Mouse (Mus musculus) heart, postnatal 25 days (tissue): ENCODE data around the gene Iqcg. TPM values are rescaled to one million over a fixed set of nuclear protein-coding genes. Genes with fewer than 3 reads are reported as not detected.
"Not testable (repeated sequence)": the region's sequence is repeated elsewhere in the genome, so short reads cannot be mapped to it uniquely, and the experiment has no call there.

Source experiments
- DNase-seq: peaks from one replicate; pipeline ENCODE4 v3.0.0; 2022; ENCODE audit warnings: low spot score
- intact Hi-C: fragments of 180-260 bp; cut with DNase I; formaldehyde crosslinking; loops from one replicate; pipeline ENCODE4 v1.15.1; 2025
- total RNA-seq, 2 experiments: library from RNA; stranded (reverse); gene quantifications; 2 replicates each; pipeline ENCODE4 v1.2.3; 2021

Gene Iqcg
- under 1 TPM; 0.52 to 0.64 TPM for total RNA-seq

DNA sequence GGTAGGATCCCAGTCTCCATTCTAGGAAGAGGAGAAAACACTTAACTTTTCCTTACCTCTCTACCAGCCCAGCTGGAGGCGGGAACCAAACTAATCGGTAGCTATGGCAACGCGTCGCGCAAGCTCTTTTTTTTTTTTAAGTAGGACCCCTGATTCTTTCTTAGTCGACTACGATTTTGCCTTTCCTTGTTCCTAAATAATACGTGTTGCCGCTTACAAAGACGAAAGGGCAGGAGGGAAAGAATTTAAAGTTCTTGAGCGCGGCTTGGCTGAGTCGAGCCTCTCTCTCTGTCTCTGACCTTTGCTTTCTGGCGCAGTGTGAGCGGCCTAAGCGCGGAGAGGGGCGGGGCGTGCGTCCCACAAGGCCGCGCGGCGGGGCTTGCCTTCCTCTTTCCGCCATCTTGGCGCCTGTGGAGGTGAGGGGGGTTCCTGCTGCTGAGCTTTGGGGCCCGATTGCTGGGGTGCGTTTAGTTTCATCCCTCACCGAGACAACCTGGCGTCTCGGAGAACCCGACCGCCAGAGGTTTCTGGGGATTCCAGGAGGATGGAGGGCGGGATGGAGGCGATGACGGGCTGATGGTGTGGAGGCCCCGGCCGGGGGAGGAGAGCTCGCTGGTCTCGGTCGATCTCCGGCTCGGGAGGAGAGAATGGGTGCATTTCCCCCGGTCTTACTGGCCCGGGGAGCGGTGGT is at the start of gene Iqcg, which contains the start of gene Rpl35a:
Gene Iqcg, minus strand, starts transcription at position 124 of the 691 bp plus-strand sequence.
Gene Rpl35a, plus strand, starts transcription at position 359 of the 691 bp plus-strand sequence.
- intact Hi-C loops = no loop called here
- DNase-seq = peak; percentile 81

DNA sequence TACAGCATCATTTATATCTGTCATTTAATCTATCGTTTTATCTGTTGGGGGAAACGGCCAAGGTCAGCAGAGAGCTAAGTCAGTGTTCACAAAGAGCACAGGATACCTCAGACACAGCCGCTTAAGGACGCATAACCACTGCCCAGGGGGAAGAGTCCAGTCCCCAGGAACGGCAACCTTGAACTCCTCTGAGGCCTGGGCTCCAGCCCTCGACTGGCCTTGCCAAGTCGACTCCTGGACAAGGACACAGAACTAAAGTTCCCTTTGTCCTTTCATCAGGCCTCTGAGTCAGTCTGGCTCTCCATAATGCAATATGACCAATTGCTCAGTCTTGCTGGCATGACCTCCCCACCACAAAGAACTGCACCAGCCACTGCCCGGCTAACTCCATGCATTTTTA is 29.6 kb upstream of the Iqcg start:
- DNase-seq = no peak
- intact Hi-C loops = no loop called here

DNA sequence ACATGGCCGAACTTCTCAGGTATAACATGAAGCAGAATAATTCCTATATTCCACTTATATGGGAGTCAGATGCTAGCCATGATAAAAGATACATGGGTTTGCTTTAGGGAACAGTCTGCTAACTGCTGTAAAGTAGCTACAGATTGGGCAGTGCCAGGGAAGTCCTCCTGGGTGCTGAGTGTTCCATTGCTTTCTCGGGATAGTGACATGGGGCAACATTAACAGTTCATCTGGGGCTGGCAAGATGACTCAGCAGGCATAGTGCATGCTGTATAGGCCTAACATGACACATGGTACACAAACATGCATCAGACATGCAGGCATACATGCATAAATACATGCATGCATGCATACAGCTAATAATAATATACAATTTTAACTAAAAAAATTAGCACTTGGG is 28.0 kb upstream of the Iqcg start:
- intact Hi-C loops = no loop called here

DNA sequence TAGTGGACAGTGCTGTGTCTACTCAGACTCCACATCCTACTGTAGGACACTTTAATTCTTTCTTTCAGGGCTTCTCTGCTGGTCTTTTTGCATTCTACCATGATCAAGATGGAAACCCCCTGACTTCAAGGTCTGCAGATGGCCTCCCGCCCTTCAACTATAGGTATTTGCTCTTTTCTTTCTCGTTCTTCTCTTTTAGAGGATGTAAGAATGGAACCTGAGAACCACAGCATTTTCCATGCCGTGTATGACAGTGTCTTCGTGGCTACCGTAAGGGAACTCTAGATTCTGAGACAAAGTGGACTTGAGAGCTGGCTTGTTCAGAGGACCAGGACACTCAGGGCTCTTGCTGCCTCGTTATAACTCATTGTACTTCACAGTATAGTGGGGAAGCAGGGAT is 26.9 kb upstream of the Iqcg start:
- DNase-seq = no peak
- intact Hi-C loops = no loop called here

More for the DNA sequence above, 28.0 kb upstream of the Iqcg start:
- no peak for DNase-seq

DNA sequence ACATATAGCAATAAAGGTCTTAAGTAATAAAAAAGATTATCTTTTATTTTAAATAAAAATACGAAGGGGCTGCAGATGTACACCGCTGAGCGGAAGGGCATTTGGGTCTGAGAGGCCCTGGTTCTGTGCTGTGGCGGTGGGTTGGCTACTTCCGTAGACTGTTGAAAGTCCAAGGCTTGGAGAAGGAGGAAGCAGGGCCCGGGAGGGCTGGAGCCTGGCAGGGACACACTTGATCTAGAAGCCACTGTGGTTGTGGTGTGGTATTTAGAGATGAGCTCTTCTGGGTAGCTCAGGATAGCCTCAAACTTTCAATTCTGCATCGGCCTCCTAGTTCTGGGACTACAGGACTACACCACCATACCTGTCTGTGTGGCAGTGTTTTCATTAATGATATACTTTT is 24.0 kb upstream of the Iqcg start:
- DNase-seq = no peak
- intact Hi-C loops = no loop called here

DNA sequence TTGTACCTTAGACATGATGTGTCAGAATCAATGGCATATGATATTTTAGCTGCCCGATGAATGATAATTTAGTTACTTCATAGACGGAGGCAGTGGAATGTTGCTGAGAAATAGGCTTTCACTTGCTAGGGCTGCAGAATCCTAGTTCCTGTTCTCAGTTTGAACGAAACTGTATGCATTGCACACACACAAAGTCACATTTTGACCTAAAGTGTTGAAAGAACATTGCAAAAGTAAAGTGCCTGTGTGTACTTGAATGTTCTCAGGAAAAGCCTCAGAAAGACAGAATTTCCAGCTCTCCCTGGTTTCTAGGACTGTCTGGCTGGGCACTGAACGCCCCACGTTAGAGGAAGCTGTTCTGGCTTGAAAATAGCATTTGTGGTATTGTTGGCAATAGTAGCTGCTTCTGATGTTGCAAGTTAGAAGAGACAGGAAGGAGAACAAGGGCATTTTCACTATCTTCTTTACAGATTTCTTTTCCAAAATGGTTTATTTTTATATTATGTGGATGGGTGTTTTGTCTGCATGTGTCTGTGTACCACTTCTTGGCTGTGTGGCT is 21.1 kb upstream of the Iqcg start:
- DNase-seq = no peak
- intact Hi-C loops = no loop called here

DNA sequence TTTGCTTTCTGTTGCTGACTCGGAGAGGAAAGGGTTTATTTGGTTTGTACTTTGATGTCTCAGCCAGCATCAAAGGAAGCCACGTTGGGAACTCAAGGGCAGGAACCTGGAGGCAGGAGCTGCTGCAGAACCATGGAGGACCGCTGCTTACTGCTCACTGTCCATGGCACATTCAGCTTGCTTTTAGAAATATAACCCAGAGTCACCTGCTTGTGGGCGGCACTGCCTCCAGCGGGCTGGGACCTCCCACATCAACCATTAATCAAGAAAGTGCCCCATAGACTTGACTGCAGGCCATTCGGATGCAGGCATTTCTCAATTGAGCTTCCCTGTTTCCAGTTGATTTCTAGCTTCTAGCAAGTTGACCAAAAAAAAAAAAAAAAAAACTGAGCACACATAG is 20.1 kb upstream of the Iqcg start:
- intact Hi-C loops = no loop called here
- no peak for DNase-seq

DNA sequence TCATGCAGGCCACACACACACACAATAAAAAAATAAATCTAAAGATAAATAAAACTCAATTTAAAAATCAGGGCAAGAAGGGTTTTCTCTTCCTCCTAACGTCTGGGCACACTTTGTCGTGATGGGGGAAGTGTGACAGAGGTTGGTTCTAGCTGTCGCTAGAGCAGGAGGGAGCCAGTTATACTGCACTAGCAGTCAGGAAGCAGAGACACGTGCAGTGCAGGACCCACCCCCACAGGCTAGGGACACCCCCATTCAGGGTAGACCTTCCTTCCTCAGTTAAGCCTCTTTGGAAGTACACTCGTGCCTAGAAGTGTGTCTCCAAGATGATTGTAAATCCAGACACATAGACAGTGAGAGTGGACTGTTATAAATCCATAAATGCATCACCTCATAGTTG is 18.9 kb upstream of the Iqcg start:
- intact Hi-C loops = no loop called here

DNA sequence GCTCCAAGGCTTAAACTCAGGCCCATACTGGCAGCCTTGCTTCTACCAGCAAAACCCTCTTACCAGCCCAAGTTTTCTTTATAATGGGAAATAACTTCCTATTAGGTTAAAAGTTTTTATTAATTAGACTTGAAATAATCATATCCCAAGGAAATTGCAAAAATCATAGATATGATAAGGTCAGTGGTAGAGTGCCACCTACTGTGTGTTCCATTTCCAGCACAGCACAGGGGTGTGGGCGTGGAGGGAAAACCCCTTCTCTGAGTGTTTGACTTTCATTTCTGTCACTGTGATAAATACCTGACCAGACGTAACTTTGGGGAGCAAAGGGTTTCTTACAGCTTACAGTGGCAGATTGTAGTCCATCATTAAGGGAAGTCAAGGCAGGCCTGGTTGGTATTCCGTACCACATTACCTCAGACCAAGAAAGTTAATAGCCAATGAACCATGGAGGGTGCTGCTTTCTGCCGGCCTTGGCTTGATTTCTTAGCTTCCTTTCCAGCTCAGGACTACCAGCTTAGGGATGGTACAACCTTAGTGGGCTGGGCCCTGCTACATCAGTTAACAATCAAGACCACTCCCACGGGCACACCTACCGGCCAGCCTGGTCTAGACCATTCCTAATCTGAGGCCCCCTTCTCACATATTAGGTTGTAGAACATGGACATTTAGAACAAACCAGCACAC is 17.0 kb upstream of the Iqcg start:
- intact Hi-C loops = no loop called here

More for the DNA sequence above, 18.9 kb upstream of the Iqcg start:
- no peak for DNase-seq

DNA sequence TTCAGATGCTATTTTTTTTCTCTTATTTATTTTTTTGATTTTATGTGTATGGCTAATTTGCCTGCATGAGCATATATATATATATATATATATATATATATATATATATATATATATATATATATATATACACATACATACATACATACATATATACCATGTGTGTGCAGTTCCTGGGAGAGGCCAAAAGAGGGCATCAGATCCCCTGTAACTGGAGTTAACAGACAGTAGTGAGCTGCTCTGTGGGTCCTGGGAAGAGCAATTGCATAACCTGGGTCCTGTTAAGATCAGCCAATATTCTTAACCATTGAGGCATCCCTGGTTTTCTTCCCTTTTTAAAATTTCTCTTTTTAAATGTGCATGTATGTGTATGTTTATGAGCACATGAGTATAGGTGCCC is 14.9 kb upstream of the Iqcg start:
- intact Hi-C loops = no loop called here
- no peak for DNase-seq

More for the DNA sequence above, 17.0 kb upstream of the Iqcg start:
- DNase-seq = no peak

DNA sequence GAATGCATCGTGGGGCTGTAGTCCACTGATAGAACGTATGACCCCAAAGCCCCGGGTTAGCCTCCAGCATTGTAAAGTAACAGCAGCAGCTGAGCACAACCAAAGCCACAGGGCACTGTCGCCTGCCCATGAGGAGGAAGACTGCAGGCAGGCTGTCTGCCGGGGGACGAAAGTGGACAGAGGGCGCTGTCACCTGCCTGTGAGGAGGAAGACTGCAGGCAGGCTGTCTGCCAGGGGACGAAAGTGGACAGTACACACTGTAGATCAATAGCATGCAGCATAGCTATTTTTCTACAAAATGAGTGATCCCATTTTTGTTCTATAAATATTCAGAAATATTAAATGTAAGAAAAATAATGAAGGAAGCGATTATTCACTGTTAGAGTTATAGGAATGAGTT is 8.6 kb upstream of the Iqcg start:
- no peak for DNase-seq
- intact Hi-C loops = loop anchor here (5.0 kb wide), 1 partner anchor 123 kb away; the partner anchor contains the start of gene Osbpl11

DNA sequence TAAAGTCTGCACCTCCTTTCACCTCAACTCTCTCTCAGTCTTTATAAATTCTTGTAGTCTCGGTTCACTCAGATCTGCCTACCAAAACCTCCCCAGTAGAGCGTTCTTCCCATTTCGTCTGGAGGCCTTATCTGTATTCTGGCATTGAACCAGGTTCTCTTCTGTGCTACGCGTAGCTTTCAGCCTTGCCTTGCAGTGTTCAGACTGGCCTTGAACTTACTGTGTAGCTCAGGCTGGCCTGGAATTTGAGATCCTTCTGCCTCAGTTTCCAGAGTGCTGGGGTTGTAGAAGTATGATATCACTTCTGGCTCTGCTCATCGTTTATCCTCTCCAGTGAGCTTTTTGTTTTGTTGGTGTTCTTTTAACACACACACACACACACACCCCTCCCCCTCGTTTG is 7.2 kb upstream of the Iqcg start:
- intact Hi-C loops = loop anchor here (5.0 kb wide), 1 partner anchor 124 kb away; the partner anchor contains the start of gene Osbpl11
- DNase-seq = no peak

DNA sequence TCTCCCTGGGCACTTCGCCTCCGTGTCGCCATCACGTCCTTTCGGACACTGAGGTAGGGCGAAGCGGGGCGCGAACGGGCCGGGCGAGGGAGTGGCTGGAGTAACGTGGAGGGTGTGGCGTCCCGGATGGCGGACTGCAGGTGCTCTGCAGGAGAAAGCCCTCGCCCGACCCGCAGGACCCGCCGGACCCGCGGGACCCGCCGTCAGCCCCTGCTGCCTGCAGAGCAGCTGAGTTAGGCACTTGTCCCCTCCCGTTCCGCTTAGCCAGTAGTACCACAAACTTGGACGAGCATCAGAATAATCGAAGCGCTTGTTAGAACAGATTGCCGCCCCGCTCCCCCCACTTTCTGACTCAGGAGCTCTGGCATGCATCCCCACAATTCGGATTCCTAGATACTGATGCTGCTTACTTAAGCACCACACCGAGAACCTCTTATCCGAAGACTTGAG is 6.7 kb upstream of the Iqcg start:
- intact Hi-C loops = loop anchor here (5.0 kb wide), 1 partner anchor 125 kb away; the partner anchor contains the start of gene Osbpl11
- no peak for DNase-seq

DNA sequence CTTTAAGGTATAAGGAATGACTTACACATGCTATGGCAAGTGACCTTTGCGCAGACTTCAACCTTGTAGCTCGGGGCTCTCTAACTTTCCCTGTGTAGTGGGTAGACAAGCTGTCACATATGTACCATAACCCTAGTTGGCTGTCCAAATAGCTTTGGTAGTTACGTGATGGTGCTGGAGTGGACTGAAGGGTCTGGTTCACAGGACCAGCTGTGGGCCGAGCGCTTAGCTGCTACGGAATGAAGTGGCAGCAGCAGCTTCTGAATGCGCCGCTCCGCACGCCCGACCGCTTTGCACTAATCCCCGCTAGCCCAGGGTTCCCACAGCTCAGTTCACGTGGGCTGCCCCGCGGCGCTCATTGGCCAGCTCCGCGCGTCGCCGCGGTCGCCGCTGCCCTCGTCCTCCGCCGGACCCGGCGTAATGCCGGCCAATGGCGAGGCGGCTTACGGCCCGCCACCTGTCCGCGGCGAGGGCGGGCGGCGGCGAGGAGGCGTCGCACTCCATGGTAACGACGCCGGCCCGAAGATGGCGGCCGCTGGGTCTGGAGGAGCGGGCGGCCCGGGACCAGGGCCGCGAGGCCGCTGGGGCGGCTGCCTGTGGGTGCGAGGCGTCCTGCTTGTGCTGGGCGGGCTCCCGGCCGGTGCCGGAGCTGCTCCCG is 6.1 kb upstream of the Iqcg start, which contains the start of gene Lmln:
Gene Lmln, plus strand, starts transcription at position 498 of the 658 bp plus-strand sequence.
- DNase-seq = peak; percentile 88
- intact Hi-C loops = loop anchor here (5.0 kb wide), 1 partner anchor 125 kb away; the partner anchor contains the start of gene Osbpl11

DNA sequence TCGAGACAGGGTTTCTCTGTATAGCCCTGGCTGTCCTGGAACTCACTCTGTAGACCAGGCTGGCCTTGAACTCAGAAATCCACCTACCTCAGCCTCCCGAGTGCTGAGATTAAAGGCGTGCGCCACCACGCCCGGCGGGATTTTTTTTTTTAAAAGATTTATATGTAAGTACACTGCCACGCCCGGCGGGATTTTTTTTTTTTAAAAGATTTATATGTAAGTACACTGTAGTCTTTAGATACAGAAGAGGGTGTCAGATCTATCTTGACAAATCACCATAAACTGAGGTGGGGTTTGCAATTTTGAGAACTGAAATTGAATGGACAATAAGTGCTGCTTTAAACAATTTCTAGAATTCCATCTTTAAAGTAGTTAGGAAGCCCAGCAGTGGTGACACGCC is 5.4 kb upstream of the Iqcg start:
- intact Hi-C loops = loop anchor here (5.0 kb wide), 1 partner anchor 126 kb away; the partner anchor contains the start of gene Osbpl11

DNA sequence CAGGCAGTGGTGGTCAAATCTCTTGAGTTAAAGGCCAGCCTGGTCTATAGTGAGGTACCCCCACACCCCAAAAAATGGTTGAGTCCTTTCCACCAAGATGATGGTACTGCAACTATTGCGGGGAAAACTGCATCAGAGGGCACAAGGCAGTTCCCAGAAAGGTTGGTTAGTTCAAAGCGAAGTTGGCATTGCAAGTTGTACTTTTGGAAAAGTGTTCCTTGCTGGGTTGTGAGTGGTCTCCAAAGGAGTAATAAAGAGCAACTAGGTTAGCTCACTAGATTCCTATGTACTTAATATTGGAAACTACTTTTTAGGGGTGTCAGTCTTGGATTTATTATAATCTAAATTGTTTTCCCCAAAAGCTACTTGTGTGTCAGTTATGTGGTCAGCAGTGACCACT is 4.9 kb upstream of the Iqcg start:
- DNase-seq = no peak
- intact Hi-C loops = loop anchor here (5.0 kb wide), 1 partner anchor 126 kb away; the partner anchor contains the start of gene Osbpl11

More for the DNA sequence above, 5.4 kb upstream of the Iqcg start:
- DNase-seq = no peak

DNA sequence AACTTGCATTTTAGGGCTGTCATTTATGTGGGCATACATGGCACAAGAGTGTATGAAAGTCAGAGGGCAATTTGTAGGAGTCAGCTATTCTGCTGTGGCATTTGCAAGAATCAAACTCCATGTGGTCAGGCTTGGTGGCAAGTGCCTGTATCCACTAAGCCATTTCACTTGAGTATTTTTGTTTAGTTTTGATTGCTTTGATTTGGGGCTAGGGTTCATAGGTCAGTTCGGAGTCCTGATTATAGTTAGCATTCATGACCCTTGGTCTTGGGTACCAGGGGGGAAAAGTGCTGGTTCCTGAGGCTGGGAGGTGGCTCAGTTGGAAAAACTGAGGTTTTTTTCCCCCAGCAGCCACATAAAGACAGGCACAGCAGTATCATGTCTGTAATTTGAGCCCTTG is 3.5 kb upstream of the Iqcg start:
- no peak for DNase-seq
- intact Hi-C loops = no loop called here

DNA sequence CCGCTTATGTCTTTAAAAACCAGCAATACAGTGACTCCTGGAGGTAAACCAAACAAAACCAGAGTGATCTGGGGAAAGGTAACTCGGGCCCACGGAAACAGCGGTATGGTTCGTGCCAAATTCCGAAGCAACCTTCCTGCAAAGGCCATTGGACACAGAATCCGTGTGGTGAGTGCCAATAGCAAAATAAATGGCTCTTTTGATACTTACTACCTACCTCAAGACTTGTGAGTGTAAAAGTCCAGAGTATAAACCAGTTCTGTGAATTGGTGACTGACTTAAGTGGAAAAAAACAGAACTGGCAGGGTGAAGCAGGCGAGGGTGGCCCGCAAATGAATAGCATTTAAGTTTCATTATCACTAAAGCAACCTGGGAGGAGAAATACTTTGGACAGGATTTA is 2.6 kb upstream of the Iqcg start:
- DNase-seq, intact Hi-C loops: not testable (repeated sequence)

DNA sequence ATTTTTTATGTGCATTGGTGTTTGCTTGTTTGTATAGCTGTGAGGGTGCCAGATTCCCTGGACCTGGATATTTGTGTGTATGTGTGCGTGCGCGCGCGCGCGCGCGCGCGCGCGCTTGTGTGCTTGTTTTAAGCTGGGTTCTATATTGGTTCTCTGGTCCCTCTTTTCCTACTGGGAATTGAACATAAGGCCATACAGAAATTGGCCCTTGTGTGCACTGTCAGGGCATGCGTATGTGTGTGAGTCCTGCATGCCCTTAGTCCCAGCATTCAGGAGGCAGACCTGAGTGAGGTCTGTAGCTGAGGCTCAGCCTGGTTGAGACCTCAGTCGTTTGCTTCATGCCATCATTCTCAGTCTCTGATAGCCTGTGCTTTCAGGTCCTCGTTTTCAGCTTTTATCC is 2.0 kb upstream of the Iqcg start:
- no peak for DNase-seq
- intact Hi-C loops = no loop called here

DNA sequence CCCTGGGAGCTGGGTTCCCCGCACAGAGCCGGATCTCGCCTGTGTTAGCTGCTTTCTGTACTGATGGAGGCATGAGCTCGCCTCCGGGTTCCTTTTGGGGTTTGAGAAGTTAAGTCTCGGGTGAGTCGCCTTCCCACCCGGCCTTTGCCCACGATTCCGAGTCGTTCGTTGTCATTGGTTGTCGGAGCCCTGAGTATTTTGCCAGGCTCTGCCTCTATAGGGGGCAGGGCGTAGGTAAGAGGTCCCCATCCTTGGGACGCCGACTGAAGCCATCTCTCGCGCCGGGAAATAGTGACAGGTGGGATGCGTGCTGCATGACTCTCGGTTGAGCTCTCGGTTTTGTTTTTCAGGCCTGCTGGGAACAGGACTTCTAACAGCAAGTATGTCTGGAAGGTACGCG is 768 bp upstream of the Iqcg start:
- DNase-seq = no peak
- intact Hi-C loops = no loop called here
